Mouse (Mus musculus) left cerebral cortex, postnatal 14 days (tissue): ENCODE results near the gene Jsrp1. TPM values are rescaled to one million over a fixed set of nuclear protein-coding genes. Genes with fewer than 3 reads are reported as not detected.

ENCODE experiments used
- DNase-seq, 2 experiments: peaks; one replicate each; pipeline ENCODE4 v3.0.0; 2021 to 2022; ENCODE audit warnings: low spot score in 2 of 2, mixed read lengths in 1 of 2
- intact Hi-C: fragments of 180-260 bp; cut with DNase I; formaldehyde crosslinking; loops from one replicate; pipeline ENCODE4 v1.15.1; 2025
- total RNA-seq, 2 experiments: library from RNA; stranded (reverse); gene quantifications; 2 replicates each; pipeline ENCODE4 v1.2.3; 2021

The Jsrp1 gene
- total RNA-seq, 2 experiments from 2014 or later = 2.5 to 2.9 TPM

DNA sequence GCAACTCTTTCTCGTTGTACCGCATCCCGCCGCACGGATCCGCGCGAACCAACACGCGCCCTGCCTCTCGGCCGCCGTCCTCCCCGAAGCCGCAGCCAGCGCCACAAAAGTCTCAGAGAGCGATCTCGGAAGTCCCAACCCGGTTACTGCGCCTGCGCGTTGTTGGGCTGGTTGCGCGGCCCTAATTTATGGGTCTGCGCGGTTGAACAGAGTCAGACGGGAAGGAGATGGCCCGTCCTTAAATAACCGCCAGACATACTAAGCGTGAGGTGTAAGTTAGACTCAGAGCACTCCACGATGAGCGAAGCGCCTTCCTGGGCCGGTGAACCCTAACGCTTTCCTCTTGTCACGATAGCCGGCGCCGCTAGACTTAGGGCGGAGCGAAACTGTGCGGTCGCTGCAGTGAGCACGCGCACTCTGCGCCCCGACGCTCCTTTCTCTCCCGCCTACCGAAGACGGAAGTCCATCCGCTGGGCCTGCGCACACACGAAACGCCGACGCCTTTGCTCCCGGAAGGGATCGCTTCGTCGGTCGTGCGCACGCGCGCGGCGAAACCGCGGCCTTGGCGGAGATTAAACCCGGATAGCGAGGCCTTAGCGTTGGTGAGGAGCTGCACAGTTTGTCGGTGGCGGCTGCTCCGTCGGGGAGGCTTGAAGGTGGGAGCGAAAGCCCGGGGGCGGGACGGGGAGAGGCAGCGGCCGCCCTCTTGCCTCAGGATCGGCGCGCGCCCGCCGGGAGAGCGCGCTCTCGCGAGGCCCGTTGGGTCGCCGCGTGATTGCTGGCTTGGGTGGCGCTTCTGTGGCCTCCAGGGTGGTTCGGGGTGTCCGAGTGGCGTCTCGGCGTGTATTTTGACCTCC is 14.9 kb downstream of the Jsrp1 start, which contains the start of the genes Sf3a2 and Plekhj1:
Sf3a2 (plus strand) TSS at position 49 of the 857 bp plus-strand sequence.
Plekhj1 (minus strand) TSS at position 477 of the 857 bp plus-strand sequence.
- intact Hi-C loops = no loop called here
- DNase-seq = peak; percentile 96

DNA sequence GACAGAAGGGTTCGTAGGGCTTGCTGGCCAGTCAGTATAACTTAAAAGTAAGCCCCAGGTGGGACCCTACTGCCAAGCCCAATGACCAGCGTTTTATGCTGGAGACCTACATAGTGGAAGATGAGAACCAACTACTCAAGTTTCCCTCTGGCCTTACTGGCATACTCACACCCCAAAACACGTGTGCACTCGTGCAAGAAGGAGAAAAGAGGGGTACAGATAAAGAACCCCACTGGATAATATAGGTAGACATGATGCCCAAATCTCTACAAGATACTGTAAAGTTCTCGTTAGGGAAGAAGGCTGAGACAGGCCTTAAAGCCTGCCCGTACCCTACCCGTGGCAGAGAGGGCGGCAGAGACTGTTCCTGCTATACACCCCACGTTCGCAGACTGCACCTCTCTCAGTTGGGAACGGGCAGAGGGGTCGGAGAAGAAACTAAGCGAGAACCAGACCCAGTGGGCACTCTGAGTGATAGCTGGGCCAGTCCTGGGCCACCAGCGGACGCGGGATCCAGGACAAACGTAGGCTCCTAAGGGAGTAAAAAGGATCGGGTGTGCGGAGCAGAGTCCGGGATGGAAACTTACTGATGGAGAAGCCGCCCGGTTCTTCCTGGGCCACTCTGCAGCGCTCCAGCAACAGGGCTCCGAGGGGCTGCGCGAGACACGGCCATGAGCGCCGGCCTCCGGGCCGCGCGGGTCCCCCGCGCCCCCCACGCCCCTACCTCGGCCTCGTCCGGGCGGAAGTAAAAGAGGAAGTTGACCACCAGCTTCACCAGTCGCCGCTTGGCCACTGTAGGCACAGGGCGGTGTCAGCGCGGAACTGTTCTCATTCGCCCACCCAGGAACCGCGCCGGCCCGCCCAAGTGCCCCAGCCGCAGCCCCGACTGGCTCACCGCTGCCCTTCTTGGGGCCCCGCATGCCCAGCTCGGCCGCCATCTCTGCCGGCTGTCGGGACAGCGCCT is 15.8 kb downstream of the Jsrp1 start:
- DNase-seq = no peak
- intact Hi-C loops = no loop called here

DNA sequence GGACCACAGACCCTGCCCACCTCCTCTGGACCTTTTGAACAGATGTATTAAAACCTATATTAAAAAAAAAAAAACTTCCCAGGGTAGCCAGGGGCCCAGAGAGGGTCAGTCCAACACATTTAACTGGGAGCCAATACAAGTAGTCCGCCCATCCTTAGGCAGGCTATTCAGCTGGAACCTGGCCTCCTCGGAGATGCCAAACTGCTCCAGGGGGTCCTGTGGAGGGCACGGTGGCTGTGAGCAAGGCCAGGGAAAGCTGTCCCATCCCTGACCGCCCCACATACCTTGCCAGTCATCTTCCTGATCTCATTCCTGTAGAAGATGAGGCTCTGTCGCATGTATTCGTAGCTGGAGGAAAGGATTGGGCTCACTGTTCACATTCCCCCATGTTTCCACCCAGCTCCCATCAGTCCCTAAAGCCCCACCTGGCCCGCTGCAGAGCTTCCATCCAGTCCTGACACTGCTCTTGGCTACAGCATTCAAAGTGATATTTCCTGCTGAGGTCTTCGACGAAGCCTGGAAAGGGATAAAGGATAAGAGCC is 16.9 kb downstream of the Jsrp1 start:
- intact Hi-C loops = no loop called here
- no peak for DNase-seq

DNA sequence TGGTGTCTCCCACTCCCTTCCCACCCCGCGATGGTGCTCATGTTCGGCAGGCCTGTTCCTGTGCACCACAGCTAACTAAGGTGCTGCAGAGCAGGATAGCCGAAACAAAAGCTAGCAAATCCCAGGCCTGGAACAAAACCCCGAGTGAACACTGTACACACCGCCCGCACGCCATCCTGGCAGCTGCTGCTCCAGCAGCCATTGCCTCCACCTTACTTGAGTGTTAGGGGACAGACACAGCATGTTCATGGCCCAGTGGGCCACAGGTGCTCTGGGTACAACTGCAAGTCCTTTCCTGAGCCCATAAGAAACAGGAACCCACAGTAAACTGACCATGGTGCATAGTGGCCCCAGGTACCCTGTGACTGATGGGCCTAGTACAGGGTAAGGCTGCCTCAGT is 18.5 kb downstream of the Jsrp1 start:
- no peak for DNase-seq
- intact Hi-C loops = no loop called here

DNA sequence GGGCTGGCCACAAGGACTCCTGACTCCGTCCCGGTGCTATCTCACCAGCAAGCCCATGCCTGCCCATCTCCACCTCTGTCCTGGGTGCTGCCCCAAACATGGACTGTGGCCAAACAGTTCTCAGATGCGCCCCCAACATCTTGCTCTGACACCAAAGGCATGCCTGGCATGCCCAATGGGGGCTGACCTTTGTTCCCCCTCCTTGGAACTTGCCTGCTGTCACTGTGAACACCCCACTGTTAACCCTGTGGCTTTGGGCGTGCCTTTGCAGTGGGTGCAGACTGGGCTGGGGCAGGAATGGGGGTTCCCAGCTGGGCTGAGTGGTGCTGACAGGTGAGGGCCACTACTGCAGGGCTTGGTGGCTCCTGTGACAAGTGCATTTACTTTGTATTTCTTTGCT is 19.5 kb downstream of the Jsrp1 start:
- intact Hi-C loops = no loop called here

DNA sequence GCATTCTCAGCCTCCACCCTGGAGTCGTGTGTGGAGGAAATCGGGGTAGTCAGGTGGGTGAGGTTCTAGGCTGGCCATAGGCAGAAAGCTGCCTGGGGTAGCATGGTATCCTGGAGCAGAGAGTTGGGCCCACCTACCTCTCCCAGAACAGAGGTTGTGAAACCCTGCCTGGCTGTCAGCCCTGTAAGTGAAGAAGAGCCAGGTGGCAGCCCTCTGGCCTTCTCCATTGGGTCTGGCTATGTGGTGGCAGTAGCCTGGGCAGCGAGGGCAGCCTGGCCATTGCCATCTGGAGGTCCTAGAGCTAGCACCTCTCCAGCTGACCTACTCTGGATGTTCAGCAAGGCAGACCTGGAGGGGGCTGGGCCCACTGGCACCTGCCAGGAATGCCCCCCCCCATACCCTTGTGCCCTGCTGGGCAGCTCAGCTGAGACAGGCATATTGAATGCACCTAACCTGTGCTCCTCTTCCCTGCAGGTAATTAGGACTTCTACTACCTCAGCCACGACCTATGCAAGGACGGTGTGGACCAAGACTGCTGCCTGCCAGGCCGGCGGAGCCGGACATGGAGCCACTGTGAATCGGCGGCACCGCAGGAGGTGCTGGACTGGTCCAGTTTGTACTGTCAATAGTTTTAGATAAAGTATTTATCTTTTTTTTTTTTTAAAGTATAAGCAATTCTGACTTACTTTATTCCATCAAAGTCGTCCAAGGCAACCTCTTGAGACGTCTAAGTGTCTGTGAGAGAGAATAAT is 20.1 kb downstream of the Jsrp1 start:
- DNase-seq = no peak
- intact Hi-C loops = no loop called here

More for the DNA sequence above, 19.5 kb downstream of the Jsrp1 start:
- DNase-seq = no peak

DNA sequence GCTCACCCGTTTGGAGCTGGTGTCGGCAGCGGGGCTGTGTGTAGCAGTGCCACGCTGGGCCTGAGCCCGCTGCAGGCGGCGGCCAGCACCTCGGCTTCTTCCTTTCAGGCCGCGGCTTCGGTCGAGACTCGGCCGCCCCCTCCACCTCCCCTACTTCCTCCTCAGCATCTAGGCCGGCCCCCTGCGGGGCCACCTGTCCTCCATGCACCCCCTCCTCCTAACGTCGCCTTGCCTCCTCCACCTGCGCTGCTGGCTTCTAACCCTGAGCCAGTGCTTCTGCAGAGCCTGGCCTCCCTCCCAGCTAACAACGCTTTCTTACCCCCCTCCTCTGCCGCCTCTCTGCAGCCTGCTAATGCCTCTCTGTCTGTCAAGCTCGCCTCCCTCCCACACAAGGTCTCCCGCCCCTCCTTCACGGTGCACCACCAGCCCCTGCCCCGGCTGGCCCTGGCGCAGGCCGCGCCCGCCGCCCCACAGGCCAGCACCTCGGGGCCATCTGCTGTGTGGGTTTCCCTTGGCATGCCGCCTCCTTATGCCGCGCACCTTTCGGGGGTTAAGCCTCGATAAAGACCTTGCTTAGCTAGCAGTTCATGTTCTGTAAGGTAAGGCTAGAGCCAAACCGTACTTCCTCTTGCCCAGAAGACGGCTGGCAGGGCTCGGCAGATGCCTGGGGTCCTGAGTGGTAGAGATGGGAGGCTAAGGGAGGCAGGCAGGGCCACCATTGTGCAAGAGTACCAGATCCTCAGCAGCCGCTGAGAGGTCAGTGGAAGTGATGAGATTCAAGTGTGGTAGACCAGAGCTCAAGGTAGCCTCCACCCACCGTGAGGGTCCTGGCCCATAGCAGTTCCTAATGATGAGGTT is 20.9 kb downstream of the Jsrp1 start:
- DNase-seq = no peak
- intact Hi-C loops = no loop called here

DNA sequence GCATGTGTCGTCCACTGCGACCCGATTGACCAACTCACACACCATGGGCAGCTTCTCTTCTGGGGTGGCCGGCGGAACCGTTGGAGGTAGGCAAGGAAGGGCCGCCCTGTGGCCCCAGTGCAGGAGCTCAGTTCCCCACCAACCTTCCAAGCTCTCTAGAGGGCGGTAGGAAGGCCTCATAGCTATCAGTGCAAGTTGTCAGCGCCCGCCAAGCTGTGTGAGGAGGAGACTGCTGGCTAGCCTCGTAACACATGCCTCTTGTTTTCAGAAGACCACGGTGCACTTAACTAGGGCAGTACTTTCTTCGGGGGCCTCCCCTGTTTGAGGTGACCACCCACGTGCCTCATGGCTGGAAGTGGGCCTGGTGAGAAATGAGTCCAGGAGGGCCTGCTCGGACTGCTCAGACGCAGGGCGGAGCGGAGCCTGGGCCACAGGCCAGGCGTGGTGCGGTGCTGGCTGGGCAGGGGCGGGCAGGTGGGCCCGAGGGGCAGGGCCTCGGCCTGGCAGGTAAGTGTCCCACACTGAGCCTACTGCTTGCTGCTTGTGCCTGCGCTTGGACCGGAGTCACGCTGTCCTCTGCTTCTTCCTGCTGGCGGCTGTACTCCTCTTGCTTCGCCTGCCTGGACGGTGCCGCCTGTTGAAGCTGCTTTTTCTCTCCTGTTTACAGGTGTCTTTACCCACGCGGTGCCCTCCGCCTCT is 21.7 kb downstream of the Jsrp1 start:
- DNase-seq = no peak
- intact Hi-C loops = no loop called here

DNA sequence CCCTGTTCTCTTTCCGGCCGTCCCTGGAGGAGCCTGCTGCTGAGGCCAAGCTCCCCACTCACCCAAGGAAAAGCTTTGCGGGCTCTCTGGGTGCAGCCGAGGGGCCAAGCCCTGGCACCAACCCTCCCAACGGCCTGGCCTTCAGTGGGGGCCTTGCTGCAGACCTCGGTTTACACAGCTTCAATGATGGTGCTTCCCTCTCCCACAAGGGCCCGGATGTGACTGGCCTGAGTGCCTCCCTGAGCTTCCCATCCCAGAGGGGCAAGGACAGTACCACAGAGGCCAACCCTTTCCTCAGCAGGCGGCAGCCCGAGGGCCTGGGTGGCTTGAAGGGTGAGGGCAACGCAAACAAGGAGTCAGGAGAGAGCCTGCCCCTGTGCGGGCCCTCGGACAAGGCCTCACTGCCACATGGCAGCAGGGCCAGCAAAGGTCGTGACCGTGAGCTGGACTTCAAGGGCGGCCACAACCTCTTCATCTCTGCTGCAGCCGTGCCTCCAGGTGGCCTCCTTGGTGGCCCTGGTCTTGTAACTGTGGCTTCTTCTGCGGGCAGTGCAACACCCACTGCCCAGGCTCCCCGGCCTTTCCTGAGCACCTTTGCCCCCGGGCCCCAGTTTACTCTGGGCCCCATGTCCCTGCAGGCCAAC is 22.4 kb downstream of the Jsrp1 start:
- intact Hi-C loops = no loop called here
- no peak for DNase-seq

DNA sequence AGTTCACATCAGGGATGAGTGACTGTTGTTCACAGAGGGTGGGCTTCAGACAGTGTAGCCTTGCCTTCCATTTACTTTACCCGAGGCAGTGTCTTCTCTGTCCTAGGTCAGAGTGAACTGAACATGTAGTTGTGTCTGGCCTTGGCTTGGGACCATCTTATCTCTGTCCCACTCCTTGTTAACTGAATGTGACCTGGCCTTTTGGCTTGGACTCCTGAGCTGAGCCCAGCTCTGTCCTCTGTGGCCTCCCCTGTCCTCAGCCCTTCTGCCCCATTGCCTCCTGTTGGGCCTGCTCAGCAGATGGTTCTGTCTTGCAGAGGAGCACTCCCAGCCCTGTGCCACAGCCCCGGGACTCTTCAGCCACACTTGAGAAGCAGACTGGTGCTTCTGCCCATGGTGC is 25.8 kb downstream of the Jsrp1 start:
- intact Hi-C loops = no loop called here
- no peak for DNase-seq

DNA sequence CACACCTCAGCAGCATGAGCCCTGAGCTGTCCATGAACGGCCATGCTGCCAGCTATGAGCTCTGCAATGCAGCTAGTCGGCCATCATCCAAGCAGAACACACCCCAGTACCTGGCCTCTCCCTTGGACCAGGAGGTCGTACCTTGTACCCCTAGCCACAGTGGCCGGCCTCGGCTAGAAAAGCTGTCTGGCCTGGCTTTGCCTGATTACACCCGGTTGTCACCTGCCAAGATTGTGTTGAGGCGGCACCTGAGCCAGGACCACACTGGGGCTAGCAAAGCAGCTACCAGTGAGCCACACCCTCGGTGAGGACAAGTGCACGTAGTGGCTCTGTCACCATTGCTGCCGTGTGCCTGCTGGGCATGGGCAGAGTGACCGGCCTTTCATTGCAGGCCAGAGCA is 27.3 kb downstream of the Jsrp1 start:
- no peak for DNase-seq
- intact Hi-C loops = no loop called here

DNA sequence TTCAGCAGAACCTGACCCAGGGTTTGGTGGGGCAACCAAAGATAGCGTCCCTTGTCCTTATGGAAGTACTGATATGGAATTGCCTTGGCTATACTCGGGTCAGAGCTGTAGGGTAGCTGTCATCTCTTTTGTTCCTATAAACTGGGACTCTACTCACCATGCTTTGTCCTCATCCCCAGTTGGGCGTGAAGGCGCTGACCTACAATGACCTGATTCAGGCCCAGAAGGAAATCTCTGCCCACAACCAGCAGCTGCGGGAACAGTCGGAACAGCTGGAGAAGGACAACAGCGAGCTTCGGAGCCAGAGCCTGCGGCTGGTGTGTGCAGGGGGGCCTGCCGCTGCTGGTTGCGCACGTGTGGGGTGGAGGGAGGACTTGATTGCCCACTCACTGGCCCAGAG is 28.4 kb downstream of the Jsrp1 start:
- intact Hi-C loops = no loop called here
- DNase-seq = no peak

DNA sequence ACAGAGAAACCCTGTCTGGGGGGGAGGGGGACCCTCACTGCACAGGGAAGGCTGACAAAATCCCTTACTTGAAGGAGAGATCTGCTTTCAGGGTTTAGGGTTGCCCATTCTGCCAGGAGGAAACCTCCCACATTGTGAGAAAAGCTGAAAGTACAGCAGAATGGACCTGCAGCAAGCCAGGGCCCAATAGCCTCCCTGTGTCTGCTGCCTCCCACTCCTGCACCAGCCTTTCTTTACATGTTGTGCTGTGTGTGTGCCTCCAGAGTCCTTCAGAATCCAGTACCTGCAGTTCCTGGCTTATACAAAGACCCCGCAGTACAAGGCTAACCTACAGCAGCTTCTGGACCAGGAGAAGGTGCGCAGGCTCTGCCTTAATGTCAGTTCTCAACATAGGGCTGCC is 29.0 kb downstream of the Jsrp1 start:
- intact Hi-C loops = no loop called here
- DNase-seq = no peak

DNA sequence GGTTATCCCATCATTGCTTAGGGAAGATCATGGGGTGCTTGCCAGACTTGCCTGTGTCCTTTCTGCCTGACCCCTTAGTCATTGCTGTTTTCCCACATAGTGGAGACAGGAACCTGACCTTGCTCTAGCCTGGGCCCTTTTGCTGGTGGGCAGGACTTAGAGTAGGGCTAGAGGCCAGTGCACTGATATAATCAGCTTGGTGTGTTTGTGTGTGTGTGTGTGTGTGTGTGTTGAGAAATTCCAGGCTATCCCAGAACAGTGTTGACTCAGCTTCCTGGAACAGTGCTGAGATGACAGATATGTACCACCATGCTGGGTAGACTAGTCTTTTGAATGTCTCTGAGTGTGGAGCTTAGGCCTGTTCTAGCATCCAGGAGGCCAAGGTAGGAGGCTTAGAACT is 33.7 kb downstream of the Jsrp1 start:
- intact Hi-C loops = no loop called here

DNA sequence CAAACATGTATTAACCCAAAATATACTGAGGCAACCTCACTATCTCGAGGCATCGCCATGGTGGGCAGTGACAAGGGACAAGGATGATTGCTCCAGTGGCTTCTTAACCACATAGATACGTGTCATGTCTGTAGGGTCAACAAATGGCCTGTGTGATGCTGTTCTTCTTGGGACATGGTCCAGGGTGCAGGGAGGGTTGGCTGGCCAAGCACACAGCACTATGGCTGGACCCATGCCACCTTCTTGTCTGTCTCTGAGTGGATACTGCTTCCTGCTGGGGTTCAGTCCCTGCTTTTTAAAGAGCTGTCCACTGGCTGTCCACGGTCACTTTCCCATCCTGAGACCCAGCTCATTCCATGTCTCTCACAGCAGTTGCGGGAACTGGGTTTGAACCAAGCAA is 36.2 kb downstream of the Jsrp1 start:
- intact Hi-C loops = no loop called here
- DNase-seq = no peak

More for the DNA sequence above, 33.7 kb downstream of the Jsrp1 start:
- no peak for DNase-seq

DNA sequence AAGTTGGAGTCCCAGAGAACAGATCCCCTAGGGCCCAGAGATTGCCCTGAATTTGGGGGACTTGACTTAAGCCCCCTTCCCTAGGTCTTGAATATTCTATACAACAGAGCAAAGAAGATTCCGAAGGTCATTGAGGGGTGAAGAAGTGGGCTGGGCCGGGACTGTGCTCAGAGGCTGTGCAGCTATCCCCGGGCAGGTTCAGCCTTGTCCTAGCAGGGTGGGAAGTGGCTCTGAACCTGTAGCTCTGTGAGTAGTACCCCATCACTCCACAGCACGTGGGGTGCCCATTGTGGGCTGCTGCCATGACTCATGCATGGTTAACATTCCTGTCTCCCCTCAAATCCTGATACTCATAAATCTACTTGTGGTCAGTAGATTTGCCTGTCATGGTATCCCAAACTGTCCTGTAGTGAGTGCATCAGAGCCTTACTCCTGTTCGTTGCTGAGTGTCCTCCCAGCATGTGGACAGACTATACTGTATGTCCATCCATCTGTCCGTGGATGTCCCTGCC is 36.9 kb downstream of the Jsrp1 start:
- intact Hi-C loops = no loop called here
- no peak for DNase-seq

DNA sequence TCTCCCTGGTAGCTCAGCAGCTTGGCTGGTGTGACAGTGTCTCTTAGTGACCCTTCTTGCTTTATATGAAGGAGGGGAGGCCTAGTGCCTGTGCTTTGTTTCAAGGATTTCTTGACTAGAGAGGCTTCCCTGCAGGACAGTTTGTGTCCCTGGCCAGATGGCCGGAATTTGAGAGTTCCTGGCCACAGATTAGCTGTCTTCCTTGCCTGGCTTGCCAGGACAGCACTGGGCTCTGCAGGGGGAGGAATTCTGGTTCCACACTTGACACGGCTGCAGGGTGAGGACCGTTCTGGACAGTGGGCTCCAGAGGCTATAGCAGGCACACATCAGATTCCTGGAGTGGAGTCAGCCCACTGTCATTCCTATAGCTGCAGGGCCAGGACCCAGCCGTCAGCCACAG is 37.6 kb downstream of the Jsrp1 start:
- no peak for DNase-seq
- intact Hi-C loops = loop anchor here (2.0 kb wide), 1 partner anchor 27 kb away; no protein-coding TSS in a partner anchor
